Mouse (Mus musculus) G1E (cell line): ENCODE measurements at regions not wholly inside any gene's neighbourhood (a gene's known extent, or its start where the extent isn't known, plus 50 kb on each side); places are given as distances from the start of the nearest gene placed in this dataset.

Source experiments
- ATAC-seq: 2 replicates; pipeline ENCODE4 v1.8.0; 2016; ENCODE audit warnings: mild to moderate bottlenecking; ENCODE audit not compliant: insufficient number of reproducible peaks, poor library complexity, low FRiP score, severe bottlenecking; ENCODE audit errors: extremely low read depth
- DNase-seq: peaks from one replicate; pipeline ENCODE4 v3.0.0; 2012; ENCODE audit warnings: low spot score
- H3K27me3 ChIP-seq: 2 replicates; pipeline ENCODE4 v1.6.1; 2012; ENCODE audit warnings: mild to moderate bottlenecking, low read length, inconsistent platforms; ENCODE audit not compliant: insufficient read depth
- H3K36me3 ChIP-seq: replicated peaks from 2 replicates; pipeline ENCODE3; 2012; ENCODE audit warnings: mild to moderate bottlenecking, inconsistent platforms
- H3K4me1 ChIP-seq: 2 replicates; pipeline ENCODE4 v1.6.1; 2012; ENCODE audit warnings: low read depth, low read length, inconsistent platforms, mixed read lengths; ENCODE audit not compliant: insufficient read depth
- H3K4me3 ChIP-seq: 2 replicates; pipeline ENCODE4 v1.5.1; 2012; ENCODE audit warnings: low read depth, mild to moderate bottlenecking, inconsistent platforms, low read length, moderate library complexity, mixed read lengths
- H3K9me3 ChIP-seq: replicated peaks from 2 replicates; pipeline ENCODE4 v1.6.1; 2012; ENCODE audit warnings: inconsistent platforms
- CTCF ChIP-seq: IDR thresholded peaks from 2 replicates; pipeline ENCODE4 v1.5.1; 2012; ENCODE audit warnings: low read depth, low read length, inconsistent platforms, mixed read lengths
- GATA1 ChIP-seq: IDR thresholded peaks from 2 replicates; pipeline ENCODE4 v1.6.1; 2012; ENCODE audit warnings: borderline replicate concordance, low read length, inconsistent platforms, mixed read lengths
- GATA2 ChIP-seq: IDR thresholded peaks from 2 replicates; pipeline ENCODE4 v1.6.1; 2012; ENCODE audit warnings: low read depth, low read length, inconsistent platforms, borderline replicate concordance
- POLR2AphosphoS5 ChIP-seq: IDR thresholded peaks from 2 replicates; pipeline ENCODE4 v1.6.1; 2012; ENCODE audit warnings: low read depth, low read length, inconsistent platforms; ENCODE audit not compliant: insufficient replicate concordance
- TAL1 ChIP-seq: conservative IDR thresholded peaks from 2 replicates; pipeline ENCODE4 v1.6.1; 2012; ENCODE audit warnings: low read depth, low read length, inconsistent platforms, mixed read lengths

GRCm38 (mm10) chr12:25439029-25439551 is 342.1 kb upstream of the Id2 start:
- DNase-seq (no peak), ATAC-seq (no peak)
- TF ChIP-seq GATA2 (no peak), POLR2AphosphoS5 (no peak), TAL1 (no peak), CTCF (no peak), GATA1 (no peak)
- no peak overlapping the region for H3K4me3 ChIP-seq
- H3K27me3 ChIP-seq = no peaks in the 10 kb centered on the region
- no peaks in the 10 kb centered on the region for H3K4me1 ChIP-seq
- no peaks in the 10 kb centered on the region for H3K36me3 ChIP-seq
- H3K9me3 ChIP-seq = peaks cover 42% of the 10 kb centered on the region

- Histone ChIP-seq H3K36me3 (no peaks in the 10 kb centered on the region), H3K9me3 (peaks cover 43% of the 10 kb centered on the region), H3K4me1 (no peaks in the 10 kb centered on the region), H3K27me3 (no peaks in the 10 kb centered on the region), H3K4me3 (no peak overlapping the region; the same call in 1 of the 2 replicates)
- DNase-seq (no peak), ATAC-seq (no peak)
- no peak for TF ChIP-seq GATA1
- TF ChIP-seq GATA2 = no peak
- TF ChIP-seq TAL1 = no peak
- no peak for TF ChIP-seq CTCF
- TF ChIP-seq POLR2AphosphoS5 = no peak
Observed at GRCm38 (mm10) chr12:25438217-25439028, 341.5 kb upstream of the Id2 start.

DNA sequence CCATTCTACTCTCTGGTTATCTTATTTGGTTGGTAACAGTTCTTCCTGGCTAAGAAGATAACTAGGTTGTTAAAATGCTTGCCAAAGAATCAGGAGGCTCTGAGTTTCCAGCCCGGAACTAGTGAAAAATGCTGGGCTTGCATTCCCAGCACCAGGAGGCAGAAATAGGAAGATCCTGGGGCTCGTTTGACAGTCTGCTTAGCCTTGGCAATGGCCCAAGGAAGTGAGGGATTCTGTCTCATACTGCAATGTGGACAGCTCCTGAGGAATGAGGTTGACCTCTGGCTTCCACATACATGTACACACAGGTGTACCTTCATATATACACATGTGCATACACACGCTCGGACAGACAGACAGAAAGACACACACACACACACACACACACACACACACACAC is 340.6 kb upstream of the Id2 start:
- H3K36me3 ChIP-seq = no peaks in the 10 kb centered on the region
- DNase-seq (no peak), ATAC-seq (no peak)
- no peaks in the 10 kb centered on the region for H3K4me1 ChIP-seq
- no peaks in the 10 kb centered on the region for H3K27me3 ChIP-seq
- H3K4me3 ChIP-seq = no peak overlapping the region
- H3K9me3 ChIP-seq = peaks cover 45% of the 10 kb centered on the region
- TF ChIP-seq GATA2 = no peak
- no peak for TF ChIP-seq GATA1
- no peak for TF ChIP-seq POLR2AphosphoS5
- TF ChIP-seq CTCF = no peak
- TF ChIP-seq TAL1 = no peak

GRCm38 (mm10) chr12:25436220-25436911 is 339.4 kb upstream of the Id2 start:
- DNase-seq = no peak
- Histone ChIP-seq H3K9me3 (peaks cover 48% of the 10 kb centered on the region), H3K36me3 (no peaks in the 10 kb centered on the region), H3K4me3 (no peak overlapping the region), H3K27me3 (no peaks in the 10 kb centered on the region), H3K4me1 (no peaks in the 10 kb centered on the region)
- ATAC-seq = no peak
- TF ChIP-seq POLR2AphosphoS5 (no peak), TAL1 (no peak), GATA1 (no peak), GATA2 (no peak), CTCF (no peak)

GRCm38 (mm10) chr12:25432796-25433195 is 335.9 kb upstream of the Id2 start:
- no peak overlapping the region for H3K4me3 ChIP-seq
- H3K36me3 ChIP-seq = no peaks in the 10 kb centered on the region
- DNase-seq (no peak), ATAC-seq (no peak)
- H3K27me3 ChIP-seq = no peaks in the 10 kb centered on the region; the same call in 1 of the 2 replicates
- H3K9me3 ChIP-seq = peaks cover 59% of the 10 kb centered on the region
- H3K4me1 ChIP-seq = no peaks in the 10 kb centered on the region
- TF ChIP-seq GATA2 (no peak), POLR2AphosphoS5 (no peak), CTCF (no peak), TAL1 (no peak), GATA1 (no peak)

DNA sequence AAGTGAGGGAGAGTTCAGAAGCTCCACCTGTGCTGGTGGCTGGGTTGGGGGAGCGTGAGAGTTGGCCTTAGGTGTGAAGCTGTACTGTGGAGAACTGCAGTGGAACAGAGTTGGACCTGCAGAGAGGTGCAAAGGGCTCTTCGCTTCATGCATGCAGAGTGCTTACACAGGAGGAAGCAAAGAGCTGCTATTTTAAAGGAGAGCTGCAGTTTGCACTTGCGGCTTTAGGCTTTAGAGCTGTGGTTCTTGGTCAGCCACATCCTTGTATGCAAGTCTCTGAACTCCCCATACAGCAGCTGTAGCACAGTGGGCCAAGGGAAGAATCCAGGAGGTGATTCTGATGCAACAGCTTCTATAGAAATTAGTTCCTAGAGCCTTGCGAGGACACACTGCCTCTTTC is 334.0 kb upstream of the Id2 start:
- ATAC-seq (no peak), DNase-seq (no peak)
- H3K9me3 ChIP-seq = peaks cover 58% of the 10 kb centered on the region
- H3K27me3 ChIP-seq = no peaks in the 10 kb centered on the region; the same call in 1 of the 2 replicates
- no peaks in the 10 kb centered on the region for H3K4me1 ChIP-seq
- H3K36me3 ChIP-seq = no peaks in the 10 kb centered on the region
- TF ChIP-seq GATA2 = no peak
- no peak for TF ChIP-seq POLR2AphosphoS5
- TF ChIP-seq CTCF = no peak
- TF ChIP-seq GATA1 = no peak
- no peak for TF ChIP-seq TAL1
- no peak overlapping the region for H3K4me3 ChIP-seq
